Mouse (Mus musculus): Measurements from ENCODE around the gene Gbp7.
A peak's percentile ranks its signal among the peaks of the same experiment; 100 is the strongest.
"Not testable (repeated sequence)": the region's sequence is repeated elsewhere in the genome, so short reads cannot be mapped to it uniquely, and the experiment has no call there.

Gene Gbp7

GRCm38 (mm10) chr3:142530087-142530953, at the start of gene Gbp7:
Gene Gbp7, plus strand, starts transcription at chr3:142530342.
- peak; percentile 17 for DNase-seq

GRCm38 (mm10) chr3:142490465-142490864, 39.7 kb upstream of the Gbp7 start:
- peak; percentile 54 for DNase-seq

GRCm38 (mm10) chr3:142493536-142494061, 36.5 kb upstream of the Gbp7 start, which contains the start of gene Gbp5:
Gene Gbp5, plus strand, starts transcription at chr3:142493978.
- peak; percentile 24 for DNase-seq

DNA sequence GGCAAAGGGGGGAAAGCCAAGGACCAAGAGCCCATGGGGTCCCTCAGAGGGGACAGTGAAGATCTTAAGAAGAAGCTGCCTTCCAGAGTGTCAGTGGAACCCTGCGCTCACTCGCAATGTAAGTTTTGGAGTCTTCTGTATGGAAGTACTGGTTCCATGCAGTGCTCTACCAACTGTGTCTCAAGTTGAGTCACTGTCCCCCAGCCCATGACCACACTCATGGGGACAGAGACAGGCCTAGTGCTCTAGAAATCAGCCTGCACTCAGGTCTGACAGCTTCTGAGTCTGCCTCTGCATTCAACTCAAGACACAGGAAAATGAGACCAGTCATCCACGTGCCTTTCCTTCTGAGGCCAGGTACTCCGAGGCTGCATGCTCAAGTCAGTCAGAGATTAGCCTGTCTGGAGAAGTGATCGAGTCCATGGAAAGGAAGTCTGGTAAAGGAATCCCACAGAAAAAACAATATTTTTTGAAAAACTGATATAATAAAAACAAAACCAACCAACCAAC, 34.9 kb upstream of the Gbp7 start:
- DNase-seq = no peak

DNA sequence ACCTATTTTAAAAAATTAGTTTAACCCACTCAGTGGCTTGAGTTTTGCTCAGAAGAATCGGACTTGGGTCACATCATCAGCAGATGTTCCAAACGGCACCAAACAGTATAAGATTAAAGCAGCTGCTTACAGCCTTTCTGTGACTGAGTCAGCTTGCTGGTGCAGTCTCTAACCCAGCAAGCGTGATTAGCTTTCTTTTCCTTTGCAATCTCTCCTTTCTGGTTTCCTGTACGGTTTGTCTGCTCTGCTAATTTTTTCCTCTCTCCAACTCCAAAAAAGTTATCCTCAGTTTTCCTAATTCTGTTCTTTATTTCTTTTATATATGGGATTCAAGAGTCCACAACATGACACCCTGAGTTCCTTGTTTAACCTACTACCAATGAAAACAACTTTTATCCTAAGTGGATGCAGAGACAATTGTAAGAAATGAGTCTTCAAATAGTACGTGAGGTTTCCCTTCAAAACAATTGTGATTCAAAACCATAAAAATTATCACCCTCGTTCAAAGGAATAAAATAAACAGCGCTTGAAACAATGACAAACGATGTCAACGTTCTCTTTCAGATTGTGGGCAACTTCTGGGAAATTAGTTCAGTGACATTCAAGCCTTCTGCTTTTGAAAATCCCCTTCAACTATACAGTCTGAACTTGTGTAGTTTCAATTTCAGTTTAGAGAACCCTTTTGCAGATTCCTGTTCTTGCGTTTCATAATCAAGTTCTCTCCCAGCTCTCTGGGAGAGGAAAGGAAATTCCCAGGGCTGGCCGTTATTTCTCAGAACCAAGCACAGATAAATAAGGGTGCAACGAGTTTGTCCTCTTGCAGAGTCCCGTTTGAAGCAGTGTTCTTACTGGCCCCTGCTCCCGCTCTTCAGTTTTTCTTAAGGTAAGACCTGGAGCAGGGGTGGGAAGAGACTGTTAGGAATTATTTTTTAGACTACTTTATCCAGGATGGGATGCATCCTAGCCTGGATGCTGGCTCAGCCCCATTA, 33.7 kb upstream of the Gbp7 start:
- no peak for DNase-seq

- DNase-seq = no peak
Observed at GRCm38 (mm10) chr3:142497123-142497841, 32.9 kb upstream of the Gbp7 start.

GRCm38 (mm10) chr3:142498941-142499340, 31.2 kb upstream of the Gbp7 start:
- no peak for DNase-seq

GRCm38 (mm10) chr3:142528116-142528515, 2.0 kb upstream of the Gbp7 start:
- DNase-seq = no peak

DNA sequence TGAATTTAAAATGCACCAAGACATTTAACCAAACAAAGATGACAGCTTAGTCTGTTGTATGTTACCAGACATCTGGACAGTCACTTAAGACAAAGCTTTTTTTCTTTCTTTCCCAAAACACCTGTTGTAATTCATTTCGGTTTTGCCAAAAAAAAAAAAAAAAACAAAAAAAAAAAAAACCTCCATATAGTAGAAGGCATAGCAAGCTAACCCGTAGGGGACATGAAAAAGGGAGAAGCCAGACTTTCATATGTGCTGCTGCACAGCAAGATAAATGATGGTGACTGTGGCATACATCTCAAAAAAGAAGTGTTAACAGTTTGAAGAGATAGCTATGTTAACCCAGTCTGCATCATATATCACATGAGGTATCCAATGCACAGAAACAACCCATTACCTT, 545 bp upstream of the Gbp7 start:
- no peak for DNase-seq

DNA sequence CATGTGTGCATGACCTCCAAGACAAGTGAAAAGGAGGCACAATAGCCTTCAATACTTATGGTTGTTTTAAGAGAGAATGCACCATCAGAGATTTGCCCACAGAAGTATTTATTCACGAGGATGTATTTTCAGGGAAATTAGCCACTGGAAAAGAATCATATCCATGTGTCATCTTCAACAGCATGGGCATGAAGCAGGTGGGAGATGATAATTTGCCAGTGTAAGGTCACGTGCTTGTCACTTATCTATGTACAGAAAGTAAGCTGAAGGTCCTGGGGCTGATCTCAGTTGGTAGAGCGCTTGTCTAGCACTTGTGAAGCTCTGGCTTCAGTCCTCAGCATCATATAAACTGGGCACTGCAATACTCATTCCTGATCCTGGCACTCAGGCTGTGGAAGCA, 1.5 kb downstream of the Gbp7 start:
- no peak for DNase-seq

DNA sequence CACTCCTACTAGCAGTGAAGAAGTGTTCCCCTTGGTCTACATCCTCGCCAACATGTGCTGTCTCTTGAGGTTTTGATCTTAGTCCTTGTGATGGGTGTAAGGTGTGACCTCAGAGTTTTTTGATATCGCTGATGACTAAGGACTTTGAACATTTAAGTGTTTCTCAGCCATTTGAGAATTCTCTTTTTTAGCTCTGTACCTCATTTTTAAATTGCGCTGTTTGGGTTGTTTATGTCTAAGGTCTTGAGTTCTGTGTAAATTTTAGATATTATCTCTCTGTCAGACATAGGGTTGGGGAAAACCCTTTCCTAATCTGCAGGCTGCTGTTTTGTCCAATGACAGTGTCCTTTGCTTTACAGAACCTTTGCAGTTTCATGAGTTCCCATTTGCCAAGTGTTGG, 3.0 kb downstream of the Gbp7 start:
- DNase-seq = no peak

DNA sequence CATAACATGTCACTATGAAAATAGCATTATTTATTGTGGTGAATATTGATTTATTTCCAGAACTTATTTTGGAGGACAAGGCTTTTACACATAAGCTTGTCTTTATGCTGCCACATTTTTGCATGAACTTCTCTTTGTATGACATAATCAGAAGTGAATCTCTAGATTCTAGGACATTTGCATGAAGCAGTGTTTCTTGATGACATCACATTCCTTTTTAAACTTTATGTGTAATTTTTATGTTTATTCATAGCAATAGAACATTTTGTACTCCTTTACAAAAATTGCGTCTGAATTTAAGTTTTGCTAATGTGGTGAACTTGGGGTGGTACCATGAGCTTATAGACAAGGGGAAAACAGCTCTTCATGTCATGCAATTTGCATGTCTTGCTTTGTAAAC, 5.5 kb downstream of the Gbp7 start:
- DNase-seq = no peak

GRCm38 (mm10) chr3:142541391-142541790, 11.2 kb downstream of the Gbp7 start:
- DNase-seq = no peak

DNA sequence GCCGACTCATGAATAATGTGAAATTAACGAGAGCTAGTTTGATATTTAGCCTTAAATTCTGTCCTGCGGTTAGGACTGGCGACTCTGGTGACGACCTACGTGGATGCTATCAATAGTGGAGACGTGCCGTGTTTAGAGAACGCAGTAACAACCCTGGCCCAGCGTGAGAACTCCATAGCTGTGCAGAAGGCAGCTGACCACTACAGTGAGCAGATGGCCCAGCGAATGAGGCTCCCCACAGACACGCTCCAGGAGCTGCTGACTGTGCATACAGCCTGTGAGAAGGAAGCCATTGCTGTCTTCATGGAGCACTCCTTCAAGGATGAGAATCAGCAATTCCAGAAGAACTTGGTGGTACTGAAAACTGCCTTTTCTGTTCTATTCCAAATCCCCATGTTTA, 12.6 kb downstream of the Gbp7 start:
- not testable (repeated sequence) for DNase-seq

- no peak for DNase-seq
Observed at GRCm38 (mm10) chr3:142546690-142547089, 16.5 kb downstream of the Gbp7 start.

DNA sequence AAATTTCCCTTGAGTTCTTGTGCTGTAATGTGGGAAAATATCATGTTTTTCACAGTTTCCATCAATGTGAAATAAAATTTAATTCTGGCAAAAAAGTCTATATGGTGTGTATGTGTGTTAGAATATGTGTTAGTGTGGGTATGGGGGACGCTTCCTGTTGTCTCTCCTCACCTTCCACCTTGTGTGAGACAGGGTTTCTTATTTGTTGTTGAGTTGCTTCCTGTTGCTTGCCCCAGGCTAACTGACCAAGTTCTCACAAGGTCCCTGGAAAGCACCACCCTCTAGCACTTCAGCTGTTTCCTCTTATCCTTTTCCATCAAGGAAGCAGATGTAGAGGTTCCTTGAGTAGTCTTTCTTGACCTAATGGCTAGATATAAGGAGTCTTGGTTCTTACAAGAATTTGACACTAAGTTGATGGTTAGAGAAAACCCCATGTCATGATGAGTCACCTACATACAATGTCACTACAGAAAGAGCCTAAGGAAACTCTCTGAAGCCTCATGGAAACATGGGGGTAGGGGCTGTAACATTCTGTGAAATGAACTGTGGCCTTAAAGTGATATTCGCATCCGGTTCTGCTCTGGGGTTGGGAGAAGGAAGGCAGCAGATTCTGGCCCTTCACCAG, 20.0 kb downstream of the Gbp7 start:
- no peak for DNase-seq

GRCm38 (mm10) chr3:142554601-142555000, 24.5 kb downstream of the Gbp7 start:
- no peak for DNase-seq

DNA sequence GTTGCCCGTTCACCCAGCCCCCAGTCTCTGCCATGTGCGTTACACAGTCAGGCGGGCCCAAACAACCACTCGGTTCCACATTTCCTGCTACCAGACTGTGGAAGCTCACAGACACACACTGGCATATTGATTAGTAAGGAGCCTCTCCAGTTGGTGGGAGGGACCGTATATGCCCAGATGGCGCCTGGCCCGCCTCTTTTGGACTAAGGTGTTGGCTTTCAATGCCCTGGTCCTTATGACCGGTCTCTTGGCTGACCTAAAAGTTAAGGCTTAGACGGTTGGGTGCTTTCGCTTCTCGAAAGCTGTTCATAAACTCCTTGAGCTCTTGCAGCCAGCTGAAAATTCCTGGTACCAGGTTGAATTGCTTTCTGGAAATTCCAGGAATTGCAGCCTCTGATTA, 25.5 kb downstream of the Gbp7 start:
- no peak for DNase-seq

- no peak for DNase-seq
Observed at GRCm38 (mm10) chr3:142559632-142560228, 29.6 kb downstream of the Gbp7 start, which contains the start of gene Gbp3. Gene Gbp3, plus strand, starts transcription at chr3:142560026.

- DNase-seq = peak; percentile 77
Observed at GRCm38 (mm10) chr3:142560296-142560948, 30.3 kb downstream of the Gbp7 start.
